ENCODE assay signal across 16 mouse cellular contexts in genomic region chr17:56907887-56908286, GRCm38 (mm10). TPM values are rescaled to one million over a fixed set of nuclear protein-coding genes. Genes with fewer than 3 reads are reported as not detected.
DNase-seq lines count a peak whose midpoint lies in the region; ATAC-seq and TF ChIP-seq lines count a peak whose summit lies in the region.
"Had no signal": no experiment of that assay in that cellular context is flagged by ENCODE, and none has a peak within 500 bp of the region (broad histone marks: within the 10 kb centered on the region; RNA-seq: fewer than 3 reads in every experiment).

No protein-coding gene starts in this region.

- intact Hi-C loops in left cerebral cortex, postnatal 36 days (cut with DNase I), result loop anchor here (5.0 kb wide), 1 partner anchor 89 kb away; the partner anchor contains the start of gene Alkbh7

- no peak overlapping the region for H3K4me2 ChIP-seq in kidney, embryonic 16.5 days (replicated peaks; ENCODE audit: low read depth, low read length)
- H3K4me2 ChIP-seq in heart, embryonic 14.5 days (ENCODE audit: low read length), result no peak overlapping the region
- no peak overlapping the region for H3K4me2 ChIP-seq in intestine, embryonic 16.5 days (ENCODE audit: low read depth, low read length)
- H3K4me2 ChIP-seq in stomach, embryonic 16.5 days (ENCODE audit: low read depth, low read length), result no peak overlapping the region
- H3K4me2 ChIP-seq: embryonic facial prominence, embryonic 13.5 days had no signal

- no peaks in the 10 kb centered on the region for H3K9me3 ChIP-seq in kidney, embryonic 16.5 days (ENCODE audit: low read length)
- H3K9me3 ChIP-seq in heart, embryonic 14.5 days (ENCODE audit: control insufficient read depth, low read length), result no peaks in the 10 kb centered on the region
- H3K9me3 ChIP-seq in intestine, embryonic 16.5 days (ENCODE audit: control insufficient read depth, low read length), result no peaks in the 10 kb centered on the region; the same call in 1 of the 2 replicates
- no peaks in the 10 kb centered on the region for H3K9me3 ChIP-seq in stomach, embryonic 16.5 days (replicated peaks; ENCODE audit: control insufficient read depth, low read length)
- H3K9me3 ChIP-seq: embryonic facial prominence, embryonic 13.5 days had no signal

- H3K27ac ChIP-seq in kidney, adult 2 months (ENCODE audit: insufficient read depth, low read depth, low read length), result peak overlapping the region; percentile 41; the same call in 1 of the 2 replicates
- no peak overlapping the region for H3K27ac ChIP-seq in kidney, embryonic 16.5 days (ENCODE audit: low read length)
- peak overlapping the region; percentile 19 to 33 for H3K27ac ChIP-seq in heart, embryonic 14.5 days (replicated peaks in 1 of 2; ENCODE audit: control insufficient read depth in 1 of 2, insufficient read depth in 1 of 2, low read depth in 2 of 2, low read length in 2 of 2)
- H3K27ac ChIP-seq in intestine, embryonic 16.5 days (ENCODE audit: low read length), result no peak overlapping the region
- H3K27ac ChIP-seq in stomach, embryonic 16.5 days (ENCODE audit: low read length), result peak overlapping the region; percentile 39
- H3K27ac ChIP-seq: embryonic facial prominence, embryonic 13.5 days had no signal

- DNase-seq in kidney, adult 2 months, result peak; percentile 18
- no peak for DNase-seq in layer of hippocampus, adult 9-11 months
- DNase-seq in left cerebral cortex, postnatal 36 days (ENCODE audit: low spot score in 2 of 2), result no peak
- DNase-seq: adrenal gland, postnatal 25 days; cerebellum, adult 8-10 months; liver, postnatal 0 days; thymus, postnatal 14 days had no signal

- no peak for TF ChIP-seq POLR2A in kidney, adult 2 months (IDR thresholded peaks at IDR 0.05; ENCODE audit: low read depth, low read length)

- ATAC-seq in kidney, embryonic 16.5 days (ENCODE audit: low FRiP score, low TSS enrichment), result no peak
- ATAC-seq in heart, embryonic 14.5 days (ENCODE audit: insufficient number of reproducible peaks, insufficient read depth, low FRiP score, low read depth), result peak; percentile 42; the same call in 1 of the 2 replicates
- ATAC-seq in intestine, embryonic 16.5 days, result peak; percentile 21; the same call in 1 of the 2 replicates
- no peak for ATAC-seq in stomach, embryonic 16.5 days (ENCODE audit: insufficient read depth, low FRiP score)
- ATAC-seq: liver, postnatal 0 days had no signal

- no peaks in the 10 kb centered on the region for H3K36me3 ChIP-seq in kidney, adult 2 months (ENCODE audit: control insufficient read depth, insufficient read depth, low read length)
- peaks cover 43% of the 10 kb centered on the region for H3K36me3 ChIP-seq in kidney, embryonic 16.5 days (ENCODE audit: insufficient read depth, low read length)
- H3K36me3 ChIP-seq in heart, embryonic 14.5 days (ENCODE audit: control insufficient read depth, insufficient read depth, low read length), result peaks cover 54% of the 10 kb centered on the region
- peaks cover 10% of the 10 kb centered on the region for H3K36me3 ChIP-seq in intestine, embryonic 16.5 days (ENCODE audit: control insufficient read depth, insufficient read depth, low read length)
- peaks cover 18% of the 10 kb centered on the region for H3K36me3 ChIP-seq in stomach, embryonic 16.5 days (ENCODE audit: control insufficient read depth, insufficient read depth, low read length)

- 55% methylated on average over 9 of the region's 9 CpGs for WGBS in kidney, adult 2 months
- 79% methylated on average over 9 of the region's 9 CpGs for WGBS in kidney, embryonic 16.5 days
- WGBS in heart, embryonic 14.5 days, result 20% methylated on average over 9 of the region's 9 CpGs
- 41% methylated on average over 9 of the region's 9 CpGs for WGBS in intestine, embryonic 16.5 days
- 27% methylated on average over 9 of the region's 9 CpGs for WGBS in stomach, embryonic 16.5 days

- no peak overlapping the region for H3K9ac ChIP-seq in kidney, embryonic 16.5 days (replicated peaks; ENCODE audit: low read length)
- H3K9ac ChIP-seq in heart, embryonic 14.5 days (ENCODE audit: low read length), result no peak overlapping the region
- no peak overlapping the region for H3K9ac ChIP-seq in intestine, embryonic 16.5 days (ENCODE audit: low read depth, low read length)
- H3K9ac ChIP-seq in stomach, embryonic 16.5 days (ENCODE audit: low read length), result peak overlapping the region; percentile 28; the same call in 1 of the 2 replicates
- H3K9ac ChIP-seq: embryonic facial prominence, embryonic 13.5 days; liver, postnatal 0 days had no signal

- H3K27me3 ChIP-seq in kidney, adult 2 months (replicated peaks; ENCODE audit: control insufficient read depth, insufficient read depth, low read length), result no peaks in the 10 kb centered on the region
- H3K27me3 ChIP-seq in kidney, embryonic 16.5 days (ENCODE audit: insufficient read depth, low read length), result no peaks in the 10 kb centered on the region
- no peaks in the 10 kb centered on the region for H3K27me3 ChIP-seq in heart, embryonic 14.5 days (ENCODE audit: control insufficient read depth, insufficient read depth, low read length)
- H3K27me3 ChIP-seq in intestine, embryonic 16.5 days (replicated peaks; ENCODE audit: control insufficient read depth, insufficient read depth, low read length), result no peaks in the 10 kb centered on the region
- H3K27me3 ChIP-seq in stomach, embryonic 16.5 days (ENCODE audit: control insufficient read depth, insufficient read depth, low read length), result no peaks in the 10 kb centered on the region
- H3K27me3 ChIP-seq: embryonic facial prominence, embryonic 13.5 days had no signal

- H3K4me3 ChIP-seq in kidney, adult 2 months (ENCODE audit: insufficient read depth, low read depth, low read length), result no peak overlapping the region
- no peak overlapping the region for H3K4me3 ChIP-seq in kidney, embryonic 16.5 days (ENCODE audit: low read length)
- H3K4me3 ChIP-seq in heart, embryonic 14.5 days (ENCODE audit: control insufficient read depth in 1 of 2, insufficient read depth in 1 of 2, low read depth in 1 of 2, low read length in 2 of 2), result no peak overlapping the region
- no peak overlapping the region for H3K4me3 ChIP-seq in intestine, embryonic 16.5 days (ENCODE audit: low read length)
- H3K4me3 ChIP-seq in stomach, embryonic 16.5 days (replicated peaks; ENCODE audit: low read length), result no peak overlapping the region
- H3K4me3 ChIP-seq: embryonic facial prominence, embryonic 13.5 days had no signal

- TF ChIP-seq CTCF in kidney, adult 2 months (conservative IDR thresholded peaks at IDR 0.05; ENCODE audit: insufficient read depth, insufficient read length, low read depth, low read length), result no peak

- no peaks in the 10 kb centered on the region for H3K4me1 ChIP-seq in kidney, adult 2 months (ENCODE audit: control insufficient read depth, insufficient read depth, low read length)
- no peaks in the 10 kb centered on the region for H3K4me1 ChIP-seq in kidney, embryonic 16.5 days (ENCODE audit: insufficient read depth, low read length)
- H3K4me1 ChIP-seq in heart, embryonic 14.5 days (ENCODE audit: control insufficient read depth in 2 of 2, insufficient read depth in 2 of 2, low read length in 2 of 2), result peaks cover 13 to 16% of the 10 kb centered on the region in 2 experiments
- H3K4me1 ChIP-seq in intestine, embryonic 16.5 days (ENCODE audit: control insufficient read depth, insufficient read depth, low read length), result no peaks in the 10 kb centered on the region; the same call in 1 of the 2 replicates
- H3K4me1 ChIP-seq in stomach, embryonic 16.5 days (ENCODE audit: control insufficient read depth, insufficient read depth, low read length), result peaks cover 18% of the 10 kb centered on the region
- H3K4me1 ChIP-seq: embryonic facial prominence, embryonic 13.5 days had no signal

RNA-seq across cellular contexts. Expression of gene Mllt1, which starts 27.3 kb away (rescaled TPM):
- polyA plus RNA-seq in kidney, adult 2 months (2012; rRNA removed), result 30.1 and 37.9 TPM in 2 replicates
- 43.9 and 53.1 TPM in 2 replicates for polyA plus RNA-seq in kidney, embryonic 16.5 days (2015; fragmentation: Nextera tagmentation; extraction: Ambion mirVana)
- polyA plus RNA-seq in heart, embryonic 14.5 days (2014; fragmentation: Nextera tagmentation; extraction: Ambion mirVana), result 11.4 and 20.4 TPM in 2 replicates
- 22.6 and 26.2 TPM in 2 replicates for polyA plus RNA-seq in intestine, embryonic 16.5 days (2015; fragmentation: Nextera tagmentation; extraction: Ambion mirVana)
- 22.4 and 25.5 TPM in 2 replicates for polyA plus RNA-seq in stomach, embryonic 16.5 days (2015; fragmentation: Nextera tagmentation; extraction: Ambion mirVana)
- total RNA-seq in left cerebral cortex, postnatal 36 days (2021), result 10 to 100 TPM; 69.3 to 82.4 TPM

RNA-seq across cellular contexts. Expression of gene 1700061G19Rik, which starts 32.6 kb away (rescaled TPM):
- 0.03 and 0.07 TPM in 2 replicates for polyA plus RNA-seq in kidney, adult 2 months (2012; rRNA removed)
- 0.24 and 0.58 TPM in 2 replicates for polyA plus RNA-seq in kidney, embryonic 16.5 days (2015; fragmentation: Nextera tagmentation; extraction: Ambion mirVana)
- 0.35 and 0.74 TPM in 2 replicates for polyA plus RNA-seq in heart, embryonic 14.5 days (2014; fragmentation: Nextera tagmentation; extraction: Ambion mirVana)
- 0.12 and 0.17 TPM in 2 replicates for polyA plus RNA-seq in intestine, embryonic 16.5 days (2015; fragmentation: Nextera tagmentation; extraction: Ambion mirVana)
- polyA plus RNA-seq in stomach, embryonic 16.5 days (2015; fragmentation: Nextera tagmentation; extraction: Ambion mirVana), result 0.45 and 0.60 TPM in 2 replicates
- under 1 TPM in 1 of 2 experiments, not detected in 1; 0.14 TPM for total RNA-seq in left cerebral cortex, postnatal 36 days (2021)
- total RNA-seq: left cerebral cortex, postnatal 25 days; monocyte, adult 5-6 weeks had no signal

RNA-seq across cellular contexts. Expression of gene Acsbg2, which starts 33.6 kb away (rescaled TPM):
- polyA plus RNA-seq in kidney, adult 2 months (2012; rRNA removed), result 0.05 TPM in 2 replicates
- polyA plus RNA-seq in kidney, embryonic 16.5 days (2015; fragmentation: Nextera tagmentation; extraction: Ambion mirVana), result not detected in 2 replicates
- not detected in 2 replicates for polyA plus RNA-seq in heart, embryonic 14.5 days (2014; fragmentation: Nextera tagmentation; extraction: Ambion mirVana)
- polyA plus RNA-seq in intestine, embryonic 16.5 days (2015; fragmentation: Nextera tagmentation; extraction: Ambion mirVana), result not detected in 2 replicates
- polyA plus RNA-seq in stomach, embryonic 16.5 days (2015; fragmentation: Nextera tagmentation; extraction: Ambion mirVana), result not detected in 2 replicates
- total RNA-seq in left cerebral cortex, postnatal 36 days (2021), result not detected
- total RNA-seq: left cerebral cortex, postnatal 25 days; monocyte, adult 5-6 weeks had no signal
- polyA plus RNA-seq: embryonic facial prominence, embryonic 13.5 days; hindbrain, embryonic 11.5 days; large intestine, adult 2 months; liver, postnatal 0 days had no signal

Comparison
In these comparisons a context has a peak if more than half of its experiments do, and no peak if none do; other contexts are left out.
1. H3K27ac ChIP-seq: peak in kidney, adult 2 months (single experiment), heart, embryonic 14.5 days (2 of 2) and stomach, embryonic 16.5 days (single experiment); none in kidney, embryonic 16.5 days (single experiment) and intestine, embryonic 16.5 days (single experiment).
2. ATAC-seq: peak in heart, embryonic 14.5 days (single experiment) and intestine, embryonic 16.5 days (single experiment); none in kidney, embryonic 16.5 days (single experiment) and stomach, embryonic 16.5 days (single experiment).